Mouse (Mus musculus) WW6 (cell line): ENCODE results near the gene Zfp61.

Experiments used
- DNase-seq: peaks from one replicate; pipeline ENCODE4 v3.0.0-alpha.2; 2013; ENCODE audit warnings: low read depth, low spot score

The Zfp61 gene

DNA sequence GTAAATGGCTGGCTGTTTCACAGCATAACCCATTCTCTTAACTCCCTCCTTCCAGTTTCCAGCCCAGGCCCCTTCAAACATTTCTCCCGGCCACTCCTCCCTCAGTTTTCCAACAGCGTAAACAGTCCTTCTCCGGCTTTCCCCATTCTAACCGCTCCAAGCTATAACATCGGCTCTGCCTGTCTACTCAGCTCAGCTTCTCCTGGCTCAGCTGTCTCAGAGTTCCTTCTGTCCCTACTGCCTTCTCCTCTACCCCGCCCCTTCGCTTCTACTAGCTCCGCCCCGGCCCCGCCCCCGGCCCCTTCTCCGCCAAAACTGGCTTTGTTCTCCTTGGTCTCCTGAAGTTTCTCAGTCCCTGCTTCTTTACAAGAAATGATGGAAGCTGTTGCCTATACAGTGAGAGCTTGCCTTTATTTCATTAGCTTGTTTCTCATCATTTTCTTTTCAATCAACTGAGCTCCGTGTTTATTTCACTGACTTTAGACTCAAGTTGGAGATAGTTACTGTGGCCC is at the start of gene Zfp61:
Gene Zfp61, minus strand, starts transcription at position 462 of the 512 bp plus-strand sequence.
- no peak for DNase-seq

DNA sequence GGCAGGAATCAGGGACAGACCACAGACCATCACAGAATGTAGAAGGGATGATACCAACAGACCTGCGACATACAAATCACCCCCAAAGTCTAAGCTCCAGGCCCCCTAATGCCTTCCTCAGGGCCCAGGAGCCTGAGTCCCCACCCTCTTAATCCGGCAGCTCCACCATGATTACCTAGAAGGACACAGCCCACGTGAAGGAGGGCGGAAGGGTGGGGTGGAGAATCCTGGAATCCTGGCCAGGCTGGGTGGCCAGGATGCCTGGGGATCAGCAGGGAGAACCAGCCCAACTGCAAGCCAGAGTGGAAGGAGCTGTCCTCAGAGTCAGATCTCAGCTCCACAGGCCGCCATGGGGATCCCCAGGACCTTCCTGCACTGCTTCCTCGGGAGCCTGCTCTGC is 47.9 kb upstream of the Zfp61 start, which contains the start of gene Lypd5:
Gene Lypd5, plus strand, starts transcription at position 301 of the 400 bp plus-strand sequence.
- no peak for DNase-seq

DNA sequence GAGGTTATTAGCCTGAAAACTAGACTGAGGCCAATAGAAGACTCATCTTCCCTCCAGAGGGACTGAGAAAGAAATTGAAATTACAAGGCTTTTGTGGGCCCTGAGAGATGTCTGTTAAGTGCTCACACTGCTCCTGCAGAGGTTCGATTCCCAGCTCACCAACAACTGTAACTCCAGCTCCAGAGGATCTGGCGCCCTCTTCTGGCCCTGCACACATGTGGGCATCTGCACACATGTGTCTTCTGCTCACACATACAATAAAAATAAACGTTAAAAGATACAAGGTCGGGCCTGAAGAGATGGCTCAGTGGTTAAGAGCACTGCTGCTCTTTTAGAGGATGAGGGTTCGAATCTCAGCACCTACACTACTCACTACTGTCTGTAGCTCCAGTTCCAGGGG is 45.4 kb upstream of the Zfp61 start:
- no peak for DNase-seq

DNA sequence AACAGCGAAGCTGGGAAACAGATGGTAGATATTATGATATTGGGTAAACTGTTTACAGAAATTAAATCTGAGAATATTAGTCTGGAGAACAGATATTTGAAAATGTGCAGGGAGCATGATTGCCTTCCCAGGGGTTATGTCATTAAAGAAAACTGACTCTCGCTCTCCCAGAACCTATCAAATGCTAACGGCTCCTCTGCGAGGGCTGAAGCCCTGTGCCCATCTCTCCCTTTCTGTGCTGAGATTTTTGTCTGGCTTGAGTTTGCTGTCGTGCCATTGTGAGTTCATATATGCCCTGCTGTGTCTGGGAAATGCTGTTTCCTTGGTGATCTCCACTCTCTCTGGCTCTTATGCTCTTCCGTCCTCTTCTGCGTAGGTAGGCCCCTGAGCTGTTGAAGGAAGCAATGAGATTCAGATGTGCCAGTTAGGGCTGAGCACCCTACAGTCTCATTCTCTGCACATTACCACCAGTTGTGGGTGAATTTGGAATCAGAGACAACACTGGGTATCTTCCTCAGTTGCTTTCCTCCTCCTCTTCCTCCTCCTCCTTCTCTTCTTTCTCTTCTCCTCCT is 42.8 kb upstream of the Zfp61 start:
- no peak for DNase-seq

DNA sequence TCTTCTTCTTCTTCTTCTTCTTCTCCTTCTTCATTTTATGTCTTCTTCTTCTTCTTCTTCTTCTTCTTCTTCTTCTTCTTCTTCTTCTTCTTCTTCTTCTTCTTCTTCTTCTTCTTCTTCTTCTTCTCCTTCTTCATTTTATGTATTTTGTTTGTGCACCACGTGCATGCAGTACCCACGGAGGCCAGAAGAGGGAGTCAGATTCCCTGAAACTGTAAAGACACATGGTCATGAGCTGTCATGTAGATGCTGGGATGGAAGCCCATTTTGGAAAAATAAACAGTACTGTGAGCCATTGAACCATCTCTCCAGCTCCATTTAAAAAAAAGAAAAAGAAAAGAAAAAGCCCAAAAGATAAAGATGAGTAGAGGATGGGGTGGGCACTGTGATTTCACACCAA is 37.2 kb upstream of the Zfp61 start:
- DNase-seq = no peak

DNA sequence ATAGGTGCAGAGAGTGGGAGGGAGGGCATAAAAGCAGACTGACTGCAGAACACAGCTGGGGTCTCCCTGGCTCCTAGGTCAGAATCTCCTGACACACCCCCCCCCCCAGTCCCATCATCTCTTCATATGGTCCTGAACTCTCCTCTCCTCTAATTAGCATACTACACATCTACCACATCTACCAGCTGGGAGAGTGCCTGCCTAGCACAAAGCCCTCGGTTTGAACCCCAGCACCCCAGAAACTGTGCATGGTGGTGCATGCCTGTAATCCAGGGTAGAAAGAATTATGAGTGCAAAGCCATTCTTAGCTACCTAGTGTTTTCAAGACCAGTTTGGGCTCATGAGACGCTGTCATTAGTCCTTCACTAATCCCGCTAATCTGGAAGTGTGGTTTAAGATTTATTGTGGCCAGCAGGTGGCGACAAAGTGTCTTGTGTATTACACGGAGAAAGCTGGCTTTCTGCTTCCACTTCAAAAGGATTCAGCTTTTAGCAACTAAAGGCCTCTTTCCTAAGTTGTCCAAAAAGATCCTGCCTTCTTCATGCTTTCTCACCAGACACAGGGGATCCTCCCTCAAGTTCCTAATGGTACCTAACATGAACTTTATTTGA is 34.8 kb upstream of the Zfp61 start:
- peak; percentile 43 for DNase-seq

DNA sequence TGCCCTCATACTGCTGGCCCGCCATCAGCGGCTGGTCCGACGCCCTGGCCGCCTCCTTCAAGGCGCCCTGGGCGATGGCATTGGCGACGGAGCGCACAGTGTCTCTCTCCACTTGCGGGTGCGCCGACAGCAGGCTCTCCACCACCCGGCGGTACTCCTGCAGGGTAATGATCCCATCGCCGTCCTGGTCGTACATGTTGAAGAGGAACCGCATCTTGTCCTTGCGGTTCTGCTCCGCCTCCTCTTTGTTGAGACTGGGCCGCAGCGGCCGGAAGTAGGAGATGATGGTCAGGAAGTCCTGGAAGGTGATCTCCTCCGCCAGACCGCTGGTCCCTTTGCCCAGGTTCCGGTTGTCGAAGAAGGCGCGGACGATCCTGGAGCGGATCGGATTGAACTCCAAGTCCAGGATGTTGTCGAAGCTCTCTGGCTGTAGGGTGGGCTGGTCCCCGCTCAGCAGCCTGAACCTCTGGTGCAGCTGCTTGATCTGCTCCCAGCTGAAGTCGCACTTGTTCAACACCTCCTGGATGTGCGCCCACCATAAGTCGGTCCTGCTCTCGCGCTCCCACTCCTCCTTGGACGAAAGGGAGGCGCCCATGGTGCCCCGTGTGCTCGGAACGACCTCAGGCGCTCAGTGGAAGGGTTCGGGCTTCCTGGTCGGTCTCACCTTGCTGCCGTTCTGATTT is 32.4 kb upstream of the Zfp61 start, which contains the start of gene Tescl:
Gene Tescl, minus strand, starts transcription at position 633 of the 683 bp plus-strand sequence.
- no peak for DNase-seq

DNA sequence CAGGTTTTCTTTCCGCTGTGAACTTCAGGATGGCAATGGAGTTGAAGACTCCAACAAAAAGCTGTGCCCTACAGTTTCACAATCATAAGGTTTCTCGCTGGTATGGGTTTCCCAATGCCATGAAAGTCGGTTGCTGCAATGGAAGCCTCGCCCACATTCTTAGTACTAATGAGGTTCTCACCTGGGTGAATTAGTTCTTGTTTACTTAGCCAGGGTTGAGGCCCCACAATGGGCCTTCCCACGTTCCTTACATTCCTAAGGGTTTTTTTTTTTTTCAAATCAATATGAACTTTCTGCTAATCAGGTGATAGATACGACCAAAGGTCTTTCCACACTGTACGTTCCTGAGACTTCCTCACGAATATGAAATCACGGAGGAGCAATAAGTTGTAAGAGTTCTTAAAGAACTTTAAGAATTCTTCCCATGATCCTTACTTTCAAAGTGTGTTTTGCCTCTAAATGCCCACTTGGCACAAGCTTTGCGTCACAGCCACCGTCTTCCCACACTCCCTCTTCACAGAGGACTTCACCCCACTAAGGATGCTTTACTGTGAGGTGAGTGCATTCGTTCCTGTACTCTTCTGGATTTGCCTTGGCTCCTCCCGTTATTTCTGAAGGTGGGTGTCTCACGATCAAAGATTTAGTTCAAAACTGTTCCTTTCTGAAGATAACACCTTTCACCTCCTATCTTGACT is 26.4 kb upstream of the Zfp61 start:
- no peak for DNase-seq

DNA sequence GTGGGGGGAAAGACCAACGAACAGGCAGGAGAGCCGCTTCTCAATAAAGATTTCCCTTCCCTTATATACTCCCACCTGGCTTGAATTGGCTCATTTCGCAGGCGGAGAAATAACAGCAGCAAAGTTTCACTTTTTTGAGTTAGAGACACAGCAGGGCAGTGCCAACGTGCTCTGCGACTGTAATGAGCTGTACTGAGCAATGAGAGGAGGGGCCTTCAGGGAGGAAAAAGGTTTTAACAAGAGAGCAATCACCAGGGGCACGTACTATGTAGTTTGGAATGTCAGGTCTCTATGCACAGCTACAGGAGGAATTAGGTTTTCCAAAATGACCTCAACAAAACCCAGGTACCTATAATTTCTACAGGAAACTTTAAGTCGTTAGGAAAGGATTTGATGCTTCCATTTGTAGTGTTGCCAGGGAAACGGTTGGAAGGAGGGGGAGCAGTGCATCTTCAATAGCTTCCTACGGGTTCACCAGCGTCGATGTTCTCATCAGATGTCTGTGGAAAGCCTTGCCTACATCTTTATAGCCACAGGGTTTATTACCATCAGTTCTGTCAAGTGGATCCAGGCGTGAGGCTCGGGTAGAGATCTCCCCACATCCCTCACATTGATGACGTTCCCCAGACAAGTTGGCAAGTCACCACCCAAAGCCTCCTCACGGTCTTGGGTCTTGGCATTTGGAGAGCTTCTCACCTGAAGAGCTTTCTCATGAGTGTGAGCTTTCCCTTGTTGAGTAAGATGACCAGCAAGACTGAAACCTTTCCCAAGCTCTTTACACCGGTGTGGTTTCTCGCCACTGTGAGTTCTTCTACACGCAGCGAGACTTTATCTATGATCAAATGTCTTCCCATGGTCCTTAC is 25.5 kb upstream of the Zfp61 start:
- DNase-seq = no peak

DNA sequence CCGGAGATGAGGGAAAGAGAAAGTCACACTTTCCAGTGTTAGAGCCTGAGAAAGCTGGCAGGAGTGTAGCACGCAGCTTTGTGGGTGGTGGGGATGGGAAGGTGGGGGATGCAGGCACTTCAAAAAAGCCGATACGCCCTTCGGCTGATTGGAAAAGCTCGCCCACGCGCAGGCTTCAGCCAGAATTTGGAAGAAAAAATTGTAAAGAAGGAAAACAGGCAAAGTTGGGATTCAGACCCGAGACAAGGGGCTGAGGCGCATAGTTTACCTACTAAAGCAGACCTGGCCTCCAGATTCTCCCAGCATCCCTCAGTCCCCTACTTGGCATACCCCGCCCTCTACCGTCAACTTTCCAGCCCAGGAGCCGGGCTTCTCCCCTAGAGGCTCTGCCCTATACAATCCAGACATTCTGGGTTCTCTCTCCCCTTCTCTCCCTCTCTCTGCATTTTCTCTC is 24.7 kb upstream of the Zfp61 start:
- DNase-seq = no peak

DNA sequence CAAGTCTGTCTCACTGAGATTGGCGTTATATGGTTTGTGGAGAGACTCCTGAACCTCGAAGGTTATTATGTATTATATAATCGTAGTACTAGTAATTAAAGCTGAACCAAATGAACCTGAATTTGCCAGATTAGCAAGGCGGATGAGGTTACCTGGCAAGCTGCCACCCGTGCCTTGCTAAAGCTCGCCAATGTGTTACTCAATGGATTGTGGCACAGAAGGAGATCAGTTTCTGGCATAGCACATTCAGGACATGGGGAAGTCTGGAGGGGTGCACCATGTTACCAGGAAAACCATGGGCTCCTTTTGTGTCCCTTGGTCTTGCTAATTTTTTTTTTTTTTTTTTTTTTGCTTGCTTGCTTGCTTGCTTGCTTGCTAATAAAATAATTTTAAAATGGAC is 24.2 kb upstream of the Zfp61 start:
- no peak for DNase-seq

DNA sequence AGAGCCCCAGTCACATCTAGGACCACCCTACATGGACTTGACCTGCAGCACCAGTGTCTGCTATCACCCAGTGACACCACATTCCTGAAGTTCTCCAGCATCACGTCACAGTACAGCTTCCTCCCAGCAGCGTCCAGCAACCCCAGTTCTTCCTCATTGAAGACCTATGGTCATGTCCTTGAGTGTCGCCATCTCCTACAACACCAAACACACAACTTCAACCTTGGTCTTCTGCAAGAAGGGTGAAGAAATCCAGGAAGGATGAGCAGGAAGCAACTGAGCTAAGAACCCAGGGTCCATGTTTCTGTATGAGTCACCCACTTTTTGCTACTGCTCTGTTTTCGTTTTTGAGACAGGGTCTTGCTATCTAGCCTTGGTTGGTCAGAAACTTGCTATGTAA is 21.6 kb upstream of the Zfp61 start:
- no peak for DNase-seq

DNA sequence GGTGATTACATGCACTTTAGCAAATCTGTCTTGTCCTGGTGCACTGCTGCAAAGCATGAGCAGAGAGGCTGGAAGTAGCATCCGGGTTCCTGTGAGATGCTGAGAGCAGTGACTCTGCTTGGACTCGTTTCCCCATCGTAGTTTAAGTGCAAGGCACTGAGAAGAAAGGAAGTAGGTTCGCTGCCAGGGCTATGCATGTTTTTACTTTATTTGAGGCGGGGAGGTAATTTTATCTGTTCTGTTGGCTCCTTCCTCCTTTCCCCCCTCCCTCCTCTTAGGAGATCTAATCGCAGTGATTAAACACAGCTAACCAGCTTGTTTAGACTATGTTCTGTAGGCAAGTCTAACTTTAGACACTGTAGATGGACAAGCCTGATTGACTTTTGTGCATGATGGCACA is 17.9 kb upstream of the Zfp61 start:
- no peak for DNase-seq

DNA sequence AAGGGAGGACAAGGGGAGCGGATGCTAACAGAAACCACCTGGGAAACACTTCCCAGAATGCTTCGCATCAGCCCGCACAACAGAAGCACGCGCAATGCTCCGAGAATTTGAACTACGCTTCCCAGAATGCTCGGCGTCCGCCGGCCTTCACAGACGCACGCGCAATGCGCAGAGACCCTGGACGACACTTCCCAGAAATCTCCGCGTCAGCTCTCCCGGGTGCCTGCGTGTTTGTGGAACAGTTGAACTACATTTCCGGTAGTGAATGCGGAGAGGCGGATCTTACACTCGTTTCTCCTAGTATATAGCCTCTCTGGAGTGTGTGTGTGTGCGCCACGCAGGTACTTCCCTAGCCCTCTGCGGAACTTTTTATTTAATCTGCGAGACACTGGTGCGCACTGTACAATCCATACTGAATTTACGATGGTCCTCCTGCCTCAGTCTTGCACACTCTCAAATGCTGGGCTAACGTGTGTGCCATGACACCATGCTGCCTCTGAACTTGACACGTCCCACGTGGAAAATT is 15.6 kb upstream of the Zfp61 start, which contains the start of gene Zfp94:
Gene Zfp94, minus strand, starts transcription at position 100 of the 526 bp plus-strand sequence.
- DNase-seq = peak; percentile 84

DNA sequence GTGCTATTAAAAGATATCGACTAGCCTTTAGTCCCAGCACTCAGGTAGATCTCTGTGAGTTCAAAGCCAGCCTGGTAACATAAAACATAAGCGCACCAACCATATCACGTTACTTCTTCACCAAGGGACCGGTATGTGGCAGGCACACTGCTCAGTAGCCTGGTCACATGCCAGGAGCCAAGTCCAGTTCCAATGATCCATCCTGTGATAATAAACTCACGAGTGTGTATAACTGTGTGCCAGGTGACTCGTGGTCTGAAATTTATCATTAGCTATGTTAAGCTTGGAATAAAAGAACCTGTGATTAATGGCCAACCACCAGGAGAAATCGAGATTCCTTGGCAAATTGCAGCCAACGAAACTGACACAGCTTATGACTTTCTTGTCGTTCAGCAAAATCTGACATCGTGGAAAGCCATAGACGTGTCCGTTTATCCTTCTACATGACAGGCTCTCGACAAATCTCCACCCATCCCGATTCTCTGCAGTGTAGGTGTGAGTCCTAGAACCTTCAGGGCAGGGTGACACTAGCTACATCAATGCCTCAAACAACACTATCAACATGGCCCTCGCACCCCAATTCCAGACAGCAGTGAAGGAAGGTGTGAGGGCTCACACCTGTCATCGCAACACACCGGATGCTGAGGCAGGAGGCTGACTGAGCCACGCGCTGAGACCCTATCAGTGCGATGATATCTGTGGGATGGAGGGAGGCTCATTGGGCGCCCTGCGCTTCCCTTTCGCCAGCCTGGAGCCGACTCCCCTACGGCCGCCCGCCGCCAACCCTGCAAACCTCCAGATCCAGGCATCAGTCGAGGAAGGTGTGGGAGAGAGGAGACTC is 14.9 kb upstream of the Zfp61 start:
- DNase-seq = no peak

DNA sequence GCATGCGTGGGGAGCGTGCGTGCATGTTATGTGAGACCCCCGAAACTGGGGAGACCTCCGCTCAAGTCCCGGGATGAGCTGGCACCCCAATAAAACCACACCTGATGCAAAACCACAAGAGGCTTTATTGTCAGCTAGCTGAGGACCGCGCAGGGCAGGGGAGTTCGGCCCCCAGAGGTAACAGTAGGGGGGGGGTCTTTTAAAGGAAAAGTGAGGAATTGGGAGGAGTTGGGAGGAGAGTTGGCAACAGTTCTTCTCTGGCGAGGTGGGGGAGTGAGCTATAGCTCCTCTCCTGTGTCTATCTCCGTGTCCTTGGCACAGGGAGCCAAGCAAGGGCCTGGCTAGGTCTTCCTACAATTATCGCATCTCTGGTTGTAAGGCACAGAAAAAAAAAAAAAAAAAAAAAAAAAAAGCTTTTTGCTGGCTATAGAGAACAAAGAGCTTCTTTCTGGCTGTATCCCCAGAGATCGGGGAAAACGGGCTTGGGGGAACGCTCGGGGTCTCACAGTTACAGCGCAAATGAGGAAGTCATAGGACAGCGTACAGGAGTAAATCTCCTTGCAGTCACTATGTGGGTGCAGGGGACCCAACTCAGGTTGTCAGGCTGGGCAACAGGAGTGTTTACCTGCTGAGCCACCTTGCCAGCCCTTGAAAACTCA is 1.1 kb downstream of the Zfp61 start:
- DNase-seq = no peak

DNA sequence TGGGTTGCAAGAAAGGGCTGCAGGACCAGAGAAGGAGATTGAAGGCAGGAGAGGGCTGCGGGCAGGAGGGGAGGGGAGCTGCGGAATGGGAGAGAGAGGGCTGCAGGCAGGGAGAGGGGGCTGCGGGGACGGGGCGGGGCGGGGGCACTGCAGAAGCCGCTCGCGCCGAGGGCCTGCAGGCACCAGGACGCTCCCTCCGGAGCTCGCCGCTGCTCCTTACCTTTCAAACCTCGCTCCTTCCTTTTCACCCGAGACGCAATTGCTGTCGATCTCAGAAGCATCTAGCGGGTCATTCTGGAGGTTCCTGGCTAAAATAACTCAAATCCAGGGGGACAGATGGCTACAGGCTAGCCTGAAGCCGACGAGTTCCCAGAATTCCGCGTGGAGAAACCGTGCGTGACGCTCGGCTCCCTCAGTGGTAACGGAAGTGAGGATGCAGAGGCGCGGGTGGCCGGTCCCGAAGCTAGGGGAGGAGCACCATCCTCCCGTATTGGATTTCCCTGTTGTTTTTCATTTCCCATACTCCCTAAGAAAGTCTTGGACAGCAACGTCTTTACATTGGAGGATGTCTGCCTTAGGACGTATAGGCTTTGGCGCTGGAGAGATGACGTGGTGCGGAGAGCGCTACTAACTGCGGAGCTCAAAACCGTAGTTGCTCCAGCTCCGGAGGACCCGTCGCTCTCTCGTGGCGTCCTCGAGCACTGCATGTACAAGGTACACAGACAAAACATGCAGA is 1.9 kb downstream of the Zfp61 start:
- peak; percentile 63 for DNase-seq

DNA sequence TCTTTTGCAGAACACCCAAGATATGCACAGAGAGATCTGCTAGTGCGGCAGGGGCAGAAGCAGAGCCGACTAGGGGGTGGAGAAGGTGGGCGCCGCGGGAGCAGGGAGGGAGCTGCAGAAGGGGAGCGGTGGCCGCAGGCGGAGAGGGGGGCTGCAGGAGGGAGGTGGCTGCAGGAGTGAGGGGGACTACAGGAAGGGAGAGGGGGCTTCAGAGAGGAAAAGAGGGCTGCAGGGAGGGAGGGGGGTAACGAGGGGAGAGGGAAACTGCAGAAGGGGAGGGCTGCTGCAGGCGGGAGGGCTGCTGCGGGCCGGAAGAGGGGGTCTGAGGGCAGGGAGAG is 2.4 kb downstream of the Zfp61 start:
- no peak for DNase-seq
